Mouse (Mus musculus): ENCODE results near the gene Clstn1.

Gene Clstn1

DNA sequence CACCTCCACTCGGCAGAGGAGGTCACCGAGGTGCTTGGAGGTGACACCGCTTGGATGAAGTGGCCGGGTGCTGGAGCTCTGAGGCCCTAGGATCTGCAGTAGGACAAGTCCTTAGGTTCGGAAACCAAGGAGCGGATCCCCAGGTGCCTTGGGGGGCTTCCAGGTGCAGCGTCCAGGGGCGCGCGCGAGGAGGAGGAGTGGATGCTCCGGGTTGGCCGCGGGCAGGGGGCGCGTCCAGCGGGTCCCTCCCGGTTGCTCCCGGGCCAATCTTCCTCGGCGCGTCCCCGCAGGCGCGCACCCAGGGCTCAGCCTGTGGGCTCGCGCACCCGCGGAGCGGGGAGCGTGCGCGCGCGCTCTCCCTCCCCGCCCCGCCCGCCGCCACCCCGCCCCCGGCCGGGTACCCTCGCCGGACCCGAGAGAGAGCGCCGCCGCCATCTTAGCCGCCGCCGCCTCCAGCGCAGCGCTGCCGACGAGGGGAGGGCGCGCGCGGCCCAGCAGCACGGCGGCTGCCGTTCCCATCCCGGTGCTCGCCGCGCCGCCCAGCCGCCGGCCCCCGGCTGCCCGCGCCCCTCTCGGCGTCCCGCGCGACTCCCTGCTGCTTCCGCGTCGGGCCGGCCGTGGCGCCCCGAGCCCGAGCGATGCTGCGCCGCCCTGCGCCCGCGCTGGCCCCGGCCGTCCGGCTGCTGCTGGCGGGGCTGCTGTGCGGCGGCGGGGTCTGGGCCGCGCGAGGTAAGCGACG, at the start of gene Clstn1:
Gene Clstn1, plus strand, starts transcription at position 425 of the 739 bp plus-strand sequence.
- peak; percentile 45 for DNase-seq (ENCODE audit: low spot score)

- no peak for DNase-seq (ENCODE audit: low spot score)
Observed at GRCm38 (mm10) chr4:149539441-149539840, 46.8 kb upstream of the Clstn1 start.

DNA sequence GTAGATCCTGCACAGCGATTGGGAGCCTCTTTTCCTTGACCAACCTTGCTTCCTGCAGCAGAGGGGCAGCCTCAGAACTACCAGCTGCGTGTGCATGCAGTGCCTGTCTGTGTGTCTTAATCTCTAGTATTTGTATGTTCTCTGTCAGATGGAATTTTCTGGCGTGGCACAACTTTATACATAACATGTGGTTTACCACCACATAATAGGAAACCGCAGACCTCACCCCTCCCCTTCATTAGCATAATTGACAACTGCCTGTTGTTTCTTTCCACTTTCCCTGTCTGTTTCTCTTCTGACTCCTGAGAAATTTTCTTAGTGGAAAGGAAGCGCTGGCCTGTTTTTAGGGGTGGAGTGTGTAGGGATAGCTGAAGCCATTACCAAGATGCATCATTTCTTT, 44.3 kb upstream of the Clstn1 start:
- DNase-seq (ENCODE audit: low spot score), result no peak

DNA sequence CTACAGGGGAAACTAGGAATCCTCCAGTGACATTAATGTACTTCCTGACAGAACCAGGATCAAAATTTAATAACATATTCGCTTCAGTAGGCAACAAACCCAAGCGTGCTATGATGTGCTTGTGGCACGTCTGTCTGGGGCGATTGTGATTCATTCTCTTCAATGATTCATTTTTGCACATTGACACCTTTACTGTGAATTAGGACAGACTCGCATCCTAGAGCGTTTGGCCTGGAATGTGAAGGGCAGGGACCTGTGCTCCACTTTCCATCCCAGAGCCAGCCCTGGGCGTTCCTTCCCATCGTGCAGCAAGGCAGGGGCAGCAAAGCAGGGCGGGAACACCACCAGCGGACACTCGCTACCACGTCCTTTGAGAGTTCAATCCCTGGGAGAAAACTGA, 43.8 kb upstream of the Clstn1 start:
- no peak for DNase-seq (ENCODE audit: low spot score)

- DNase-seq (ENCODE audit: low spot score), result peak; percentile 59
Observed at GRCm38 (mm10) chr4:149542927-149543553, 43.2 kb upstream of the Clstn1 start.

DNA sequence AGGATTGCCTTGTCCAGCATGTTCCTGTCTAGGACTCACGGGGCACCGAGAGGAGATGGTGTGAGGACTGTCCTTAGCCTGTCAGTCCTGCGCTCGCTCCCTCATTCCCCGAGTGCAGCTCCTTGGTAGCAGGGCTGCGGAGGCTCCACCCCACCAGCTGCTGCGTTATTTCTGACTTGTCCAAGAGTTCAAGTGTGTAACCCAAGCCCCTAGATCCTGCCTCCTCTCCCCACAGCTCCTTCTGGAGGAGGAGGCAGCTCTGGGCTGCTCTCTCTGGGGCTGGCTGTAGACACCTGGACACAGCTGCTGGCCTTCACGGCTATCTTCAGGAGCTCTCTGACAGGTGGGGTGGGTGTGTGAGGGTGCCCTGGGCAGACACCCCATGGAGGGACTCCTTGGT, 41.4 kb upstream of the Clstn1 start:
- no peak for DNase-seq (ENCODE audit: low spot score)

DNA sequence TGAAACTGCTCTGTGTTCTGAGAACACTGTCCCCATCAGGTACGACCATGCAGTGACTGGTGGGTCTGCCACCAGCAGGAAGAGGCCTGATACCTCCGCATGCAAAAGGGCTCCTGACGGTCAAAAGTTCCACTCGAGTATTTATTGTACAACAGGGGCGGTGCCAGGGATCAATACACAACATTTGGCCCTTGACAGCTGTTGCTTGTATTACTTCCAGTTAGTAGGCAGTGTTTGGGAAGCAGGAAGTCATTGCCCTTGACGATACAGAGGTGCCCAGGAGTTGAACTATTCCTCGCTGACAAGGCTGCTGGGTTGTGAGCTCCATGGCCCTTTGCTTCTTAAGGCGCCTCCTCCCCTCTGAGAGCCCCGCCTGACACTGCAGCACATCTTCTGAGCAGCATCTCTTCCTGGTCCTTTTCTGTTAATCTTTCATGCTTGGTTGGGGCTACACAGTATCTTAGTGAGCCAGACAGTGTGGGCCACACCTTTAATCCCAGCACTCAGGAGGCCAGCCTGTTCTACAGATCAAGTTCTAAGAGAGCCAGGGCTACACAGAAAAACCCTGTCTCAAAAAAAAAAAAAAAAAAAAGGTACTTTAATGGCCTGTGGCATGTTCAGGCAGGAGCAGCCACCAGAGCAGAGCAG, 39.3 kb upstream of the Clstn1 start:
- DNase-seq (ENCODE audit: low spot score), result no peak

DNA sequence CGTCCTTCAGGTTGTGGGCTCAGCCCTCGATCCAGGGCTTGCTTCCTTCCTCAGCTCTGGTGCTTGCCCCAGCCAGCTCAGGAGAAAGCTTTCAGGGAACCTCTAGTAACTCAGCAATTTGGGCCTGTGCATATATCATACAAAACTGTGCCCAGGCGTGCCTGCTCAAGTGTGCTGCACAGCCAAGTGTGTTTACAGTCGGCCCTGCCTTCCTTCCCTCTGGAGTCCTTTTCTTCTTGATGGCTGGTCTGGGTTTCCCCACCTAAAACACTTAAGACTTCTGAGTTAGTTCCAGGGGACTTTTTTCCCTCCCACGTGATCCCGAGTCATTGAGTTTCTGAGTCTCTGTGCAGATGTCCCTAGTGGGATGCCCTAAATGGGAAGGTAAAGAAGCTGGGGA, 38.7 kb upstream of the Clstn1 start:
- no peak for DNase-seq (ENCODE audit: low spot score)

- peak; percentile 63 for DNase-seq (ENCODE audit: low spot score)
Observed at GRCm38 (mm10) chr4:149549221-149549925, 36.9 kb upstream of the Clstn1 start.

DNA sequence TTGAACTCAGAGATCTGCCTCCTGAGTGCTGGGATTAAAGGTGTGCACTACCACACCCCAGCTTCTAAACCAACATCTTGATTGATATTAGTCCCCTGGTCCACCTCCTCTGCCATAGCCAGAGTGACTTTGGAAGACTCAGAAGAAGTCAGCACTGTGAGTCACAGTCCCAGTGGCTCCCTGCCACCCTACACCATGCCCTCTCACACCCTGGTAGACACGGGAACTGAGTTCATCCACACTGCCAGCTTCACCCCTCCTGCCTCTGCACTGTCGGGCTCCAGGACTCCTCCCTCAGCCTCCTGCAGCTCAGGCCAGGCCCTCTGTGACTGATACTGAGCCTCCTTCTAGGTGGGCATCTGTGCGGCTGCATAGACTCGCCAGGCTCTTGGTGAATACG, 35.4 kb upstream of the Clstn1 start:
- no peak for DNase-seq (ENCODE audit: low spot score)

DNA sequence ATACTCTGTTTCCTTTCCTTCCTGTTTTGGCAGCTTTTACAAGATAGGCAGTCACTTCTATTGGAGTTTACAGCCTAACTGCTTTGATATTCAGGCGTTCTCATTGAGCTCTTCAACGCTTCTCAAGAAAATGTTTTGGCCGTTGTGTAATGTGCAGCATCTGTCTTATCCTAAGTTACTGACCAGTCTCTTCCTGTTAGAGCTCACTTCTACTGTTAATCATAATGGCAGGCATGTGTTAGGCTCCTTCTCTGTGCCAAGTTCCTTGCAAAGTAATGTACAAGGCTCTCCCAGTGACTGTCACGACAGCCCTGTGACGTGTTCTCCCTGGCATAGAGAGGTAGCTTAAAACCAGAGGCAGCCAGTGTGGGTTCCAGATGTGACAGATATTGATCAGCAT, 34.6 kb upstream of the Clstn1 start:
- no peak for DNase-seq (ENCODE audit: low spot score)

- DNase-seq (ENCODE audit: low spot score), result no peak
Observed at GRCm38 (mm10) chr4:149553834-149554233, 32.4 kb upstream of the Clstn1 start.

- no peak for DNase-seq (ENCODE audit: low spot score)
Observed at GRCm38 (mm10) chr4:149556111-149556510, 30.2 kb upstream of the Clstn1 start.

DNA sequence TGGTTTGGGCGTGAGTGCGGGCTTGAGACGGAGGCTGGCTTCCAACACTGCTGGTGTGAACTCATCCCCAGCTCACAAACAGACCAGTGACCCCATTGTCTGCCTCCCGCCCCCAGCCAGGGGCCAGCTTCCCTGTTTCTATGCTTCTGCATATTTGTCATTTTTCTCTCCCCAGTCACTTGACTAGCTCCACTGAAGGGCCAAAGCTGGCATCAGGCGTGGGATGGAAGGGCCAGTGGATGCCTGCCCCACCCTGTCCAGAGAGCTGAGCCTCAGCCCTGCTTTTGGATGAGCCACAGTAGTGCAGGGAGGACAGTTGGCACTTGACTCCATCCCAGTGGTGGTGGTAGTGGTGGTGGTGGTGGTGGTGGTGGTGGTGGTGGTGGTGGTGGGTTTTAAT, 28.4 kb upstream of the Clstn1 start:
- no peak for DNase-seq (ENCODE audit: low spot score)

- no peak for DNase-seq (ENCODE audit: low spot score)
Observed at GRCm38 (mm10) chr4:149558389-149558788, 27.9 kb upstream of the Clstn1 start.

- no peak for DNase-seq (ENCODE audit: low spot score)
Observed at GRCm38 (mm10) chr4:149561392-149561791, 24.9 kb upstream of the Clstn1 start.

DNA sequence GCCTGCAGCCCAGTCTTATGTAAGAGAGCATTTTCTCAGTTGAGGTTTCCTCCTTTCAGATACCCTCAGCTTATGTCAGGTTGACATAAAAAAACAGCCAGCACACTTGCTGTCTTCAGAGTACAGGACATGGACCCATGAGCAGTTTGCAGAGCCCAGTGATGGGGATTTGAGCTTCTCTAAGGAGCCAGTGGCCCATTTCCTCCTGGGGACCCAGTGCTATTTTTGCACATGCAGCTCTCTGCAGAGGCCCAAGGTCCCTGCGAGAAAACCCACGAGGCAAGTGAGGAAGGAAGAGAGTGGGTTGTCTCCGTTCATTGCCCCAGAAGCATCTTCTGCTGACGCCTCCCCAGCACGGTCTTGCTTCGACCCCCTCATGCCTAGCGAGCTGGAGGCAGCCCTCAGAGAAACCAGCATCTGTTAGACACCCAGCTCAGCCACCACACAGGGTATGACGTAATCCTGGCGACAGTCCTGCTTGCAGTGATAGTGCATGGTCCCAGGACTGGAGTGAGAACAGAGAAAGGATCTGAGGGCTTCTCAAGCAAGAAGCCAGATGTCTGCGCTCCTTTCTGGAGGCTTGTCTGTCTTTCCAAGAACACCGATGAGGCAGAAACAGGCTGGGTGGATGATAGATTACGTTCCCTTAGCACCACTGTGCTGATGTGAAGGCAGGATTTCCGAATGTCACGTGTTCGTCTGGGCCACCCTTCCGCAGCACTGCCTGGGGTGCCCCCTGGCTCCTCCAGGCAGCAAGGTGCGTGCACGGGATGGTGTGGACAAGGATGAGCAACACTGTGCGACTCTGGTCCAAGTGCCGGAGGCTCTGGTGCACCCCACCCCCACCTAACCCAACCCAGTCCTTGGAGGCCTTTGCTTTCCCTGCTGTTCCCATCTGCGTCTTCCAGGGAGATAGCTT, 24.0 kb upstream of the Clstn1 start:
- no peak for DNase-seq (ENCODE audit: low spot score)

DNA sequence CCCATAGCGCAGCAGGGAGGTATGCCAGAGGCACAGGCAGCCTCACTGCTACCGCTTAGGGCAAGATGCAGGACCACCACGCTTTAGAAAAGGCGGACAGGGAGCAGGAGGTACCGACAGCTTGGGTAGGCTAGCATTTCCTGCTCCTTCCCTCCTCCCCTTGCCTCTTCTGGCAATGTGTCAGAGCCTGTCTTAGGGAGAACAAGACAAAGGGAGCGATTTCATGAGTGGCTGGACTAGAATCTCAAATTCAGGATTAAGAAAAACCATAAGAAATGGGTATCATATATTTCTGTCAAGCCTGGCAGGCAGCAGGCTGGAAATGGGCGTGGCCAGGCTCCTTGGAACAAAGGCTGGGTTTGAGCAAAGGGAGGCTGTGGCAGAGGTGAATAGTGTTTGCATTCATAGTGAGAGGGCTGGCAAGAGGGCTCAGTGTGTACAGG, 23.3 kb upstream of the Clstn1 start:
- no peak for DNase-seq (ENCODE audit: low spot score)

DNA sequence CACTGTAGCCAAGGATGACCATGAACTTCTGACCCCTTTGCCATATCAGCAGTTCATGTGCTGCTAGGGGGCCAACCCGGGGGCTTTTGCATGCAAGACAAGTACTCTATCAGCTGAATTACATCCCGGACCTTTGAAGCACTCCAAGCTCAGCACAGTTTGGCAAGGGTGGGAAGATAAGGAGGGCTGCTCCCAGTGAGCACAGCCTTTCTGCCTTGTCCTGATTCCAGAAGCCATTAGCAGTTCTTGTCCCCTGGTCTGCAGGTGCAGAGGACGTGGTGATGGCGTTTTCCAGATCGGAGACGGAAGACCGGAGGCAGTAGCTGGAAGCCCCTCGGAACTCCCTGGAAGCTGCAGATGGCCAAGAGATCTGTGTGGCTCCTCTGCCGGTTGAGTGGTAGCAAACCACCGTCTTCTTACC, 22.3 kb upstream of the Clstn1 start:
- DNase-seq (ENCODE audit: low spot score), result no peak

- DNase-seq (ENCODE audit: low spot score), result peak; percentile 35
Observed at GRCm38 (mm10) chr4:149564452-149565407, 21.5 kb upstream of the Clstn1 start.

All from yolk sac, embryonic 10.5 days (tissue).